Mouse (Mus musculus) left cerebral cortex, adult 2 months (tissue): ENCODE results near the gene Eif2b4. TPM values are rescaled to one million over a fixed set of nuclear protein-coding genes. Genes with fewer than 3 reads are reported as not detected.
A peak's percentile ranks its signal among the peaks of the same experiment; 100 is the strongest.
"Not testable (repeated sequence)": the region's sequence is repeated elsewhere in the genome, so short reads cannot be mapped to it uniquely, and the experiment has no call there.

Experiments
- DNase-seq, 2 experiments: peaks; one replicate each; pipeline ENCODE4 v3.0.0; 2021 to 2022; ENCODE audit warnings: low spot score in 2 of 2, mixed read lengths in 1 of 2; ENCODE audit errors: extremely low spot score in 1 of 2
- H3K27ac ChIP-seq: fragments of 200-600 bp; 2 replicates; pipeline ENCODE4 v1.8.1; 2022
- H3K4me3 ChIP-seq: fragments of 200-600 bp; 2 replicates; pipeline ENCODE4 v1.8.1; 2022
- CTCF ChIP-seq: fragments of 200-600 bp; IDR thresholded peaks from 2 replicates; pipeline ENCODE4 v1.8.1; 2022; ENCODE audit warnings: antibody characterized with exemption, mild to moderate bottlenecking, moderate library complexity
- intact Hi-C: fragments of 180-260 bp; cut with DNase I; formaldehyde crosslinking; loops from one replicate; pipeline ENCODE4 v1.15.1; 2025
- total RNA-seq, 2 experiments: library from RNA; stranded (reverse); gene quantifications; 2 replicates each; pipeline ENCODE4 v1.2.3; 2021

Eif2b4 gene
- total RNA-seq, 2 experiments from 2014 or later: 39.7 to 43.7 TPM

DNA sequence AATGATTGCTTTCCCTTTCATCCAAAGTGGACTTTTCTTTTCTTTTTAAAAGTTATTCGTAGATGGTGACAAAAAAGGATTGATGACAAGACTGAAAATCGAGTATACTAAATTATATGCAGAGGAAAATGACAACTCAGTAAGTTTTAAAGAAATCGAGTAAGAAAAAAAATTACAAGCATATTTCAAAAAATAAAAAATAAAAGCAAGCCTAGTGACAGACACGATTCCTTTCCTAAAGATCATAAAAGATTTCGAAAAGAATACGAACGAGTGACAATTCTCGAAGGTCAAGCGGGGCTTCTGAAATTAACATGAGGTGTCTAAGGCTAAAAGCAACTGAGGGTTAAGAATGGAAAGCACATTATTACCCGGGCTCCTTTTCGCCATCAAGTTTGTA lies 26.2 kb upstream of the Eif2b4 start:
- DNase-seq: no peak
- H3K27ac ChIP-seq: peak overlapping the region; percentile 90; the same call in 1 of the 2 replicates
- peak overlapping the region; percentile 97 for H3K4me3 ChIP-seq
- TF ChIP-seq CTCF: no peak
- intact Hi-C loops: no loop called here

DNA sequence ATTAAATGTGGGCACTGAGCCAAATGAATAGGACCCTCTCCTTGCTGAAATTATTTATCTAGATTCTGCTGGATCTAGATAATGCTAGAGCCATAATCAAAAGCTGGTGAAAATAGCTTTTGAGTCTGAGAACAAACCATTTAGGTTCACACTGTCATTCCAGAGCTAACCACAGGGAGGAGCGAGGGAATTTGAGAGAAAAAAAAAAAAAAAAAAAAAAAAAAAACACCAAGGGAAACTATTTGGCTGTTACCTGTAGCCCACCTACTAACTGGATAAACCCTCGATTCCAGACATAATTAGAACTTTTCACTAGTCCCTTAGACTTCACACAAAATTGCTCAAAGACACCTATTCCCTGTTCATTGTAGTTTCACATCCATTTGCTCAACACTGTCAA lies 25.8 kb upstream of the Eif2b4 start:
- peak; percentile 55 for TF ChIP-seq CTCF
- H3K27ac ChIP-seq: no peak overlapping the region
- no peak for DNase-seq
- intact Hi-C loops: no loop called here
- H3K4me3 ChIP-seq: peak overlapping the region; percentile 97

DNA sequence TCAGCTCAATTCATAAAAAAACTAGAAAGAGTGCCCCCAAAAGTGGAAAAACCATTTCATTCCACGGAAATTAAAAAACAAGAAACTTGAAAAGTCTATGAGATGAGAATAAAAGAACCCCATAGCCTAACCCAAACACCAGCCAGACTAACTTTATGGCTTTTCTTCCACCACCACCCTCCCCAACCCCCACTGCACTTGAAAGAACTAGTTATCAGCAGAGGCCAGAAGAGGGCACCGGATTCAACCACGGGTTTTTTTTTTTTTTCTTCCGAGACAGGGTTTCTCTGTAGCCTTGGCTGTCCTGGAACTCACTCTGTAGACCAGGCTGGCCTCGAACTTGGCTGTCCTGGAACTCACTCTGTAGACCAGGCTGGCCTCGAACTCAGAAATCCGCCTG lies 25.1 kb upstream of the Eif2b4 start:
- no peak for TF ChIP-seq CTCF

DNA sequence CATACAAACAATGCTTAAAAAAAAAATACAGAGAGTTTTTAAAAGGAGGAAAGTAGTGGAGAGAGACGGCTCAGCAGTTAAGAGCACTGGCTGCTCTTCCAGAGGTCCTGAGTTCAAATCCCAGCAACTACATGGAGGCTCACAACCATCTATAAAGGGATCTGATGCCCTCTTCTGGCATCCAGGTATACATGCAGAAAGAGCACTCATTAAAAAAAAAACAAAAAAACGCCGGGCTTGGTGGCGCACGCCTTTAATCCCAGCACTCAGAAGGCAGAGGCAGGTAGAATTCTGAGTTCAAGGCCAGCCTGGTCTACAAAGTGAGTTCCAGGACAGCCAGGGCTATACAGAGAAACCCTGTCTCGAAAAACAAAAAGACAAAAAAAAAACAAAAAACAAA lies 23.3 kb upstream of the Eif2b4 start:
- intact Hi-C loops, H3K4me3 ChIP-seq, H3K27ac ChIP-seq, DNase-seq: not testable (repeated sequence)

More for the DNA sequence above, 25.1 kb upstream of the Eif2b4 start:
- Histone ChIP-seq H3K4me3 (no peak overlapping the region), H3K27ac (no peak overlapping the region)
- DNase-seq: no peak
- intact Hi-C loops: no loop called here

DNA sequence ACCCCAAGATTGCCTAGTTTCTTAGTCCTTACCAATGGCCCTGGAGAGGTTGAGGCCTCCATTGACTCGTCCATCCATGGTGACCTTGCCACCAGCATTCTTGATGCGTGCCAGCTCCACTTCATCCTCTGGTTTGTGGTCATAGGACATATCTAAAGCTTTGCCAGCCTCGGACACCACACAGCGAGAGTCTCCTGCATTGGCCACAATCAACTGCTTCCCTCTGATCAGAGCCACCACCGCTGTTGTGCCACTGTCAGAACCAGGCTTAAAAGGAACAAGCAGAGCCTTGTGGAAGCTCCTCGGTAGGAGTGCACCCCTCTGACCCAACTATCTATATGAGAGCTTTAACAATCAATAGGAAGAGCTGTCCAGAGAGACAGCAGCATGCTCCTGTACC lies 11.2 kb upstream of the Eif2b4 start:
- intact Hi-C loops: no loop called here
- TF ChIP-seq CTCF: no peak
- no peak for DNase-seq
- no peak overlapping the region for H3K27ac ChIP-seq
- no peak overlapping the region for H3K4me3 ChIP-seq

DNA sequence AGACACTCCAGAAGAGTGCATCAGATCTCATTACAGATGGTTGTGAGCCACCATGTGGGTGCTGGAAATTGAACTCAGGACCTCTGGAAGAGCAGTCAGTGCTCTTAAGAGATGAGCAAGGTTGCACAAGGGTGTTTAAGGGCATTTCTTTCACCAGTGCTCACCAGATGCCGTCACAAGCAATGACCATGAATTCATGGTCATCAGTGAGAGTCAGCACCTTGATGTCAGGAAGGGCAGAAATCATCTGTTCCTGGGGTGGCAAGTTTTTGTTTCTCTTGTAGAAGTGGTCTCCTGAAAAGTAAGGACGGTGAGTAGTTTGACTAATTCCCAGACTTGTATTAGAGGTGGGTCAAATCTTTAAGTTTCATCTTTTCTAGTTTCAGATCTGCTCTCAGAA lies 10.6 kb upstream of the Eif2b4 start:
- intact Hi-C loops: no loop called here
- H3K27ac ChIP-seq: no peak overlapping the region
- DNase-seq: no peak
- H3K4me3 ChIP-seq: no peak overlapping the region
- TF ChIP-seq CTCF: no peak

DNA sequence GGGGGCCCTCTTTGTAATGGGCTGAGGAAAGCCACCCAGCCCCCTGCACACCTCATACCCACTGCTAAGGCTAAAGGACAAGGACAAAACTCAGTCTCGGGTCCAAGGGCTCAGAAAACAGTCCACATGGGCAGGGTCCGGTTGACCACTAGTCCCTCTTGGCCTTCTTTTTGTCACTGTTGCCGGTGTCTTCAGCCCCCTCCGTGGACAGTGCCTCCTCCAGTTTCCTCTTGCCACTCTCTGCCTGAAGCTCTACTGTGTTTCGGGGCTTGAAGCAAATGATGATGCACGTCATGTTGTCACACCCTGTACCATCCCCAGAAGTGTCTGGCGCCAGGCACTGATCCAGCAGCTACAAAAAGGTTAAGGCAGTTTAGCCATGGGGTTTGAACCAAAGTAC lies 9.7 kb upstream of the Eif2b4 start:
- no peak for TF ChIP-seq CTCF
- no peak for DNase-seq
- Histone ChIP-seq H3K4me3 (peak overlapping the region; percentile 80; the same call in 1 of the 2 replicates), H3K27ac (peak overlapping the region; percentile 88)
- intact Hi-C loops: no loop called here

DNA sequence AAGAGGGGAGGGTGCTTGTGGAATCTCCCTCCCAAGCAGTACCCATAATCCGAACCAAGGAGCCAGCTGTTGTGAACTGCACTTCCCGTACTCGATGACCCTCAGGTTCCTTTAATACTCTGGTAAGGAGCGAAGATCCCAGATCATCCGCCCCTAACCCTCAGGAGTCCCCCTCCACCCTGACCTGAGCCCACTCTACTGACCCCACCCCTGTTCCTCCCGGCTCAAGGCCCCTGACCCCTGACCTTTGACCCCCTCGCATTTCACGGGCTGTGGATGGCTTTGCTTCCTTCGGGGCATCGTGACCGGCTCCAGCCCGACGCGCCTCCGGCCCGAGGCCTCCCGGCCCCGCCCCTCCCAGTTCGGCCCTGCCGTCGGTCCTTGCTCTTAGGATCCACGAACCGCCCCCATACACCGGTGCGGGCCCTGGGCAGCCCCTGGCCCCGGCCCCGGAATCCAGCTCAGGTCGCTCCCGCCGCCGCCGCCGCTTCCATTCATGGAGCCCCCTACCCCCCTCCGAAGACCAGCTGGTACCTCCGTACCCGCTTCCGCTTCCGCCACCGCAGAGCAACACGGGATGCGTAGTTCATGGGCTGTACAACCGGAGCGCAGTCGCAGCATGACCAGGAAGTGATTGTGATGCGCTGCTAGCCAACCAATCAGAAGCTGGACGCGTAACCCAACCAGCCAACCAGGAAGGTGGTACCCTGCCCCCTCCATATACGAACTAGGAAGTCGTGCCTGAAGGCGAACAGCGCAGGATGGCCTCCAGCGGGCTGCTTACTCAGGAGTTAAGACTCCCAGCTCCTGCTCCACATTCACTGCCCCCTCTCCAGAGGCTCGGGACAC lies 8.7 kb upstream of the Eif2b4 start, which contains the start of gene Zfp513:
Gene Zfp513, minus strand, starts transcription at position 562 of the 849 bp plus-strand sequence.
- Histone ChIP-seq H3K4me3 (peak within 1 kb of the TSS; percentile 80), H3K27ac (peak within 1 kb of the TSS; percentile 89)
- intact Hi-C loops: loop anchor here (1.0 kb wide), 1 partner anchor 9 kb away; the partner anchor contains the start of genes Eif2b4 and Snx17
- DNase-seq: peak; percentile 93 to 97
- TF ChIP-seq CTCF: no peak

DNA sequence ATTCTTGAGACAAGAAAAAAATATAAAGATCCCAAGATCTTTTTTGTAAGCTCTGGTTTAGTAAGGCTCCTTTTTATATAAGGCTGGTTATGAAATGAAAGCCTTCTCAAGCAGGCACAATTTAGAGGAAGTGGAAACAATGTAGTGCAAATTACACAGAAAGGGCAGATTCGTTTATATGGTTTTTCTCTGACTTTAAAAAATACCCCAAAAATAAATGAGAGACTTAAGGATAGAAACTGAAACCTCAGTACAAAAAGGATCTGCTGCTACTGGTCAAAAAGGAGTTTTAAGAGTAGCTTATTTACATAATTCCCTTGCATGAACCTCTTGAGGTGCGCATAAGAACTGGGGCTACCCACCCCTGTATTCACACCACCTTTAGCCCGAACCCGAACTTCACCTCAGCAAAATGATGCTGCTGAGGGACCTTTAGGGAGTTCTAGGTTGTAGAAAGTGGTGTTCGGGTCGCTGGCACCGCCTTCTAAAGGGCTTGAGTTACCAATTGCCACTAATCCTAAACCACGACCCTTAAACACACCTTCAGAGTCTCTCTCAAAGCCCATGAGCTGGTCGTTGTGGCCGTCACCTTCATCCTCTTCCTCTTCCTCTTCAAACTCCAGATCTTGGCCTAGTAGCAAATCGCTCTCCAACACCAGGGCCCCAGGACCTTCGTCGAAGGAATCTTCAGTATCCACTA lies 8.0 kb upstream of the Eif2b4 start:
- peak overlapping the region; percentile 89 for H3K27ac ChIP-seq
- DNase-seq: no peak
- intact Hi-C loops: loop anchor here (1.0 kb wide), 1 partner anchor 8 kb away; the partner anchor contains the start of genes Eif2b4 and Snx17
- TF ChIP-seq CTCF: no peak
- peak overlapping the region; percentile 80 for H3K4me3 ChIP-seq

DNA sequence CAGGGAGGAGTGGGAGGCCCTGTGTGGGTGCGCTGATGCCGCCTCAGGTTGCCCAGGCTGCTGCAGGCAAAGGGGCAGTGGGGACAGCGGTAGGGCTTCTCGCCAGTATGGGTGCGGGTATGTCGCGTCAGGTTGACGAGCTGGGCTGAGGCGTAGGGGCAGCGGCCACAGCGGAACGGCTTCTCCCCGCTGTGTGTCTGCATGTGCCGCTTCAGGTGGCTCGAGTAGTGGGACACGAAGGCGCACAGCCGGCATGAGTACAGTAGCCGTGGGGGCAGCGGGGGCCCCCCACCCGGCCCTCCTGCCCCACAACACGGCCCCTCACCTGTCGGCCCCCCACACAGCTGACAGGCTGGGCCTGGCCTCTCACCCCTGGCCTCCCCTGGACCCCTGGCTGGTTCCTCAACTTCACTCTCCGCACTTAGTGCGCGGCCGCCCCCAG lies 7.1 kb upstream of the Eif2b4 start:
- Histone ChIP-seq H3K27ac (peak overlapping the region; percentile 2; the same call in 1 of the 2 replicates), H3K4me3 (no peak overlapping the region)
- intact Hi-C loops: no loop called here
- DNase-seq: no peak
- TF ChIP-seq CTCF: no peak

DNA sequence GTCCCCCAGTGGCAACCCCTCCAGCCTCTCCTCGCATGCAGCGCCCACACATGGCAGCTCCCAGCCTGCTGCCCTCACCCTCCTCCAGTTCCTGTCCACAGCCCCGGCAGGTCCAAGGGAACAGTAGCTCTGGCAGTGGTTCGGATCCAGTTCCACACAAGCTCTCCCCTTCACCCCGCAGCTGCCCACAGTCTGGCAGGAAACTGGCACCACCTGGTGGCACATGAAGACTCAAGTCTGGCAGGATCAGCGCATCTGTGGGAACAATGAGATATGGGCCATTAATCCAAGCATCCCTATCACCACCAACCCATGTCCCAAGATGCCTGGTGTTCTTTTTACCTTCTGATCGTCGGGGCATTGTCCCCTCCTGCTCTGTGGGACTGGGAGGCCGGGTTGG lies 6.7 kb upstream of the Eif2b4 start:
- Histone ChIP-seq H3K4me3 (no peak overlapping the region), H3K27ac (no peak overlapping the region; the same call in 1 of the 2 replicates)
- no peak; the same call in 1 of the 2 replicates for TF ChIP-seq CTCF
- DNase-seq: no peak
- intact Hi-C loops: no loop called here

DNA sequence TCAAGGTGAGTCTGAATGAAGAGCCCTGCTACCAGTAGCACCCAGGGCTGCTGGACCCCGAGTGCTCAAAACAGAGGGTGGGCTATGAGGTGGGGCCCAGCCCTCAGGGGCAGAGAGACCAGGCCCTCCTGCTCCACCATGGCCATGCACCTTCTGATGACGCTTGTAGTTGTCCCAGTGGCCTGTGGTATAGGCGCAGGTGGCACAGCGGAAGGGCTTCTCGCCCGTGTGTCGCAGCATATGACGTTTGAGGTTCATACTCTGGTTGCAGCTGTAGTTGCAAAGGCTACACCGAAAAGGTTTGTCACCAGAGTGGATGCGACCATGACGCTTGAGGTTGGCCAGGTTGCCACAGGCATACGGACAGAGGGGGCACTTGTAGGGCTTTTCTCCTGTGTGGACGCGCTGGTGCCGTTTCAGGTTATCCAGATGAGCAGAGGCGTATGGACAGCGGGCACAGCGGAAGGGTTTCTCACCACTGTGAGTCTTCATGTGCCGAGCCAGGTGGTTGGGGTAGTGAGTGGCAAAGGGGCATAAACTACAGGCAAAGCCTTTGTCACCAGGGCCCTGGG lies 6.2 kb upstream of the Eif2b4 start:
- Histone ChIP-seq H3K4me3 (no peak overlapping the region), H3K27ac (no peak overlapping the region)
- no peak for TF ChIP-seq CTCF
- intact Hi-C loops: no loop called here
- DNase-seq: no peak
